Mouse (Mus musculus) thymus, adult 2 months (tissue): ENCODE data around the gene Eipr1. TPM values are rescaled to one million over a fixed set of nuclear protein-coding genes. Genes with fewer than 3 reads are reported as not detected.

ENCODE experiments used
- DNase-seq: peaks from one replicate; pipeline ENCODE4 v3.0.0; 2021
- H3K27ac ChIP-seq: fragments of 200-500 bp; 2 replicates; pipeline ENCODE4 v1.5.1; 2012; ENCODE audit warnings: low read length, control low read depth; ENCODE audit not compliant: control insufficient read depth, insufficient read depth
- H3K27me3 ChIP-seq: fragments of 200-500 bp; 2 replicates; pipeline ENCODE4 v1.6.1; 2012; ENCODE audit warnings: mild to moderate bottlenecking, low read length, moderate library complexity, mixed read lengths; ENCODE audit not compliant: control insufficient read depth, insufficient read depth
- H3K36me3 ChIP-seq: fragments of 200-500 bp; 2 replicates; pipeline ENCODE4 v1.6.1; 2012; ENCODE audit warnings: mild to moderate bottlenecking, low read length, moderate library complexity; ENCODE audit not compliant: control insufficient read depth, insufficient read depth
- H3K4me1 ChIP-seq: fragments of 200-500 bp; replicated peaks from 2 replicates; pipeline ENCODE4 v1.6.1; 2012; ENCODE audit warnings: low read length; ENCODE audit not compliant: control insufficient read depth, insufficient read depth
- H3K4me3 ChIP-seq: fragments of 200-500 bp; 2 replicates; pipeline ENCODE4 v1.5.1; 2012; ENCODE audit warnings: mild to moderate bottlenecking, low read length, control low read depth, moderate library complexity; ENCODE audit not compliant: control insufficient read depth, insufficient read depth
- CTCF ChIP-seq: fragments of 200-500 bp; IDR thresholded peaks from 2 replicates; pipeline ENCODE4 v1.5.1; 2012; ENCODE audit warnings: mild to moderate bottlenecking, control low read depth, low read length, moderate library complexity, borderline replicate concordance; ENCODE audit not compliant: control insufficient read depth, poor library complexity, insufficient read depth; ENCODE audit errors: extremely low read depth
- POLR2A ChIP-seq: fragments of 200-500 bp; IDR thresholded peaks from 2 replicates; pipeline ENCODE4 v1.6.1; 2012; ENCODE audit warnings: mild to moderate bottlenecking, low read length, control low read depth, moderate library complexity; ENCODE audit not compliant: control insufficient read depth, poor library complexity, insufficient read depth; ENCODE audit errors: extremely low read depth
- WGBS: fragments of 180-500 bp; shearing (Covaris S2); methylation state at CpG from one replicate; pipeline ENCODE4 v1.1.7; 2018; 5-methylcytosine and 5-hydroxymethylcytosine counted together
- polyA plus RNA-seq: library from polyadenylated mRNA; depleted of rRNA; stranded (reverse); fragments of >200 nt; gene quantifications from 2 replicates; pipeline ENCODE4 v1.2.3, GENCODE M21; 2012

Gene Eipr1
- polyA plus RNA-seq, 1 experiment: 66.8 TPM

DNA sequence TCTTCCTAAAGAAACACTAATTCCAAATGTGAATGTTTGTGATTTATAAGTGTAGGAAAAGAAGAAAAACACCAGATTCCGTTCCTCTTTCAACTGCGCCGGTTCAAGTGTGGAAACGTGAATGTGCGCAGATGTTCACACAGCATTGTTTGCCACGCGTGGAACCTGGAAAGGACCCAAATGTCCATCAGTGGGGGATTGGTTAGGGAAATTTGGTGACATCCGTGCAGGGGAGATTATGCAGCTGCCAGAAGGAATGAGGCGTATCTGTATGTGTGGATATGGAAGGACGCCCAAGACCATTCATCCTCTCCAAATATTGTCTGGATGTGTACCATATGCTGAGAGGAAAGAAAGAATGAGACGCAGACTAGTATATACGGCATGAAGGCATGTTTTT lies 111.7 kb downstream of the Eipr1 start:
- WGBS: 96% methylated on average over 12 of the region's 12 CpGs

DNA sequence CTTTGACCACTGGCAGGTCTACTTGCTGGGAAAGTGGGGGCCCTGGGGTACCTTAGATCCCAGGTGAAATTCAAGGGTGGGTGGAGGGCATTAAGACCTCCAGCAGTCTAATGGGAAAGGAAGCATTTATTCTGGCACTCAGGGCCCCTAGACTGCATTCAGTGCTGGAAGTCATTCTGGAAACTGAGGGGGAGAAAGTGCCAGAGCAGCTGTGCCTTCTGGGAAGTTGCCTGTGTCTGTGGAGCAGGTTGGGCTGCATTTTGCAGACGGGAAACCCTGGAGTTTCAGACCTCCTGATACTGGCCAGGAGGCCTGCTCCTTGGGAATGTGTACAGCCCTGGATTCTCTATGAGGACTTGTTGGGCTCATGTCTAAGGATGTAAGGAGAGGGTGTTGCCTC lies 114.5 kb downstream of the Eipr1 start:
- no peak for DNase-seq
- 0 out of 2 replicates have a peak, but pooled peaks cover 5% of the 10 kb centered on the region for H3K36me3 ChIP-seq
- H3K4me1 ChIP-seq: no peaks in the 10 kb centered on the region
- no peak overlapping the region for H3K4me3 ChIP-seq
- TF ChIP-seq POLR2A (no peak), CTCF (no peak)
- H3K27me3 ChIP-seq: no peaks in the 10 kb centered on the region
- 100% methylated on average over 1 of the region's 1 CpGs for WGBS
- no peak overlapping the region for H3K27ac ChIP-seq

More for the DNA sequence above, 111.7 kb downstream of the Eipr1 start:
- H3K36me3 ChIP-seq: 0 out of 2 replicates have a peak, but pooled peaks cover 5% of the 10 kb centered on the region
- no peaks in the 10 kb centered on the region for H3K27me3 ChIP-seq
- no peak for DNase-seq
- H3K4me1 ChIP-seq: no peaks in the 10 kb centered on the region
- no peak overlapping the region for H3K4me3 ChIP-seq
- no peak overlapping the region for H3K27ac ChIP-seq
- TF ChIP-seq POLR2A: no peak
- TF ChIP-seq CTCF: no peak

DNA sequence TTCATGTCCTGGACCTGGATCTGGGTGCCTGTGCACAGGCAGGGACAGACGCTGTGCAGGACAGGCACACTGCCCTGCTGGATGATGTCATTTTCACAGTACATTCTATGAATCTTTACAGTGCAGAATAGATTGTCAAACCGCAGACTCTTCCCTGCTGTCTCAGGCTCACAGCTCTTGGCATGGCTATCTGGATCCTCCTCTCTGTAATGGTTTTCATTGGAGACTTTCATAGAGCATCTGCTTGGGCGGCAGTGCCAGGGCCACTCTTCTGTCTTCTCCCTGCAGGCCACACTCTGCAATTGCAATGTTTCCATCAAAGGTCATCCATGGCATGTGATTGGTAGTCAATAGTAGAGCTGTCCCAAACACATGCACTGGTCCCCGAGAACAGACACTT lies 117.2 kb downstream of the Eipr1 start:
- DNase-seq: no peak
- Histone ChIP-seq H3K27ac (no peak overlapping the region), H3K27me3 (no peaks in the 10 kb centered on the region), H3K36me3 (0 out of 2 replicates have a peak, but pooled peaks cover 5% of the 10 kb centered on the region), H3K4me3 (no peak overlapping the region), H3K4me1 (no peaks in the 10 kb centered on the region)
- WGBS: 97% methylated on average over 4 of the region's 4 CpGs
- TF ChIP-seq CTCF: no peak
- no peak for TF ChIP-seq POLR2A

DNA sequence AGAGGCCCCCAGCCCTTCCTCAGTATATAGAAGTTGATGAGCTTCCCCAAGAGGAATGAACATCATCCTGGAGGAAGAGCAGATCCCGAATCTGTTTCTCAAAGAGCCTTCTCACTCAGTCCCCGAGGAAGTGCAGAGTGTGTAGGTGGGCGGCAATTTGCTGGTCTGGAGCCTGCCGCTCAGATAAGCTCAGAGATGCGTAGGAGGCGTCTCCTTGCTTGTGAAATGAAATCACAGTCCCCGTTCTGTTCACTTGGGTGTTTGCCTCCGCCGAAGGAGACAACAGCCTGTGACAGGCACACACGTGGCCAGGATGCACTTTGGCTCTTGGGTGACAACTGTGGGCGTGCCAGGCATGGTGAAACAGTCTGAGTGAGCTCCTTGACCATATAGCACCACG lies 120.7 kb downstream of the Eipr1 start:
- Histone ChIP-seq H3K4me3 (no peak overlapping the region), H3K4me1 (no peaks in the 10 kb centered on the region), H3K27me3 (no peaks in the 10 kb centered on the region), H3K36me3 (no peaks in the 10 kb centered on the region), H3K27ac (no peak overlapping the region)
- TF ChIP-seq CTCF: no peak
- no peak for TF ChIP-seq POLR2A
- 89% methylated on average over 12 of the region's 12 CpGs for WGBS
- no peak for DNase-seq

DNA sequence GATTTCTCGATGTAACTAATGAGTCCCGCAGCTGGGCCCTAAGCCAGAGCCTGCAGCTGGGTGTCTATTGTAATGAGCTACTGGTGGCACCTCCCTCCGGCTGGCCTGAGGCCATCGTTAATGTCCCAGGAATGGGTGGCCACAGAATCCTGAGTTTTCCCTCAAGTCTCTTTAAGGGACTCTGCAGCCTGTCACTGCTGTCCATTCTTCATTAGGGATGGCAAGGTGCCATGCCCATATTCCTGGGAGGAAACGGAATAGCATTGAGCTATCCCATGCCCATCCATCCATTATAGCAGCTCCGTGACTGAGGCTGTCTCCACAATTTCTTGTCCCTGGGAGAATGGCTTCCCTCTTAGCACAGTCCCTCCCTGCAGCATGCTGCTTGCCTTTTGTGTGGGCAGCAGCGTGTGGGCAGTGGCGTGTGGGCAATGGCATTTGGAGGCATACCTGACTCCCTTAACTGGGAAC lies 123.2 kb downstream of the Eipr1 start:
- 86% methylated on average over 8 of the region's 8 CpGs for WGBS
- no peak overlapping the region for H3K4me3 ChIP-seq
- no peaks in the 10 kb centered on the region for H3K27me3 ChIP-seq
- no peak for DNase-seq
- no peaks in the 10 kb centered on the region for H3K36me3 ChIP-seq
- no peak for TF ChIP-seq POLR2A
- no peak for TF ChIP-seq CTCF
- no peaks in the 10 kb centered on the region for H3K4me1 ChIP-seq
- H3K27ac ChIP-seq: no peak overlapping the region

DNA sequence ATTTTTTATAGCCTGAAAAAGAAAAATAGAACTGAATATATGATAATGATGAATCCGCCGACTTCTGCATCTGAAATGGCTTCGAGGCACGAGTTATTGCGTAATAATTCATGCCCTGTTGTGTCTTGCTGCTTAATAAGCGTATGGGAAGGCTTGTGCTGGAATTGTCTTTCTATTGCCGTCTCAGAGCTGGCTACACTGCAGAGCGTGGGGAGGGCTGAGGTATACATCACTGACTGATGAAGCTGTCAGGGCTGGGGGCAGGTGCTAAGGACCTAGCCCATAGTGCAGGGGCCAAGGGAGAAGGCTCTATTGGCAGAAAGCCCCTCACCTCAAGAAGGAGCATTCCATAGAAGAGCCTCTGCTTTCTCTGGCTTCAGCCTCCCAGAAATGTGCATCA lies 123.9 kb downstream of the Eipr1 start:
- H3K27ac ChIP-seq: no peak overlapping the region
- TF ChIP-seq POLR2A (no peak), CTCF (no peak)
- H3K4me1 ChIP-seq: no peaks in the 10 kb centered on the region
- H3K36me3 ChIP-seq: no peaks in the 10 kb centered on the region
- WGBS: 91% methylated on average over 8 of the region's 8 CpGs
- no peaks in the 10 kb centered on the region for H3K27me3 ChIP-seq
- H3K4me3 ChIP-seq: no peak overlapping the region
- no peak for DNase-seq

DNA sequence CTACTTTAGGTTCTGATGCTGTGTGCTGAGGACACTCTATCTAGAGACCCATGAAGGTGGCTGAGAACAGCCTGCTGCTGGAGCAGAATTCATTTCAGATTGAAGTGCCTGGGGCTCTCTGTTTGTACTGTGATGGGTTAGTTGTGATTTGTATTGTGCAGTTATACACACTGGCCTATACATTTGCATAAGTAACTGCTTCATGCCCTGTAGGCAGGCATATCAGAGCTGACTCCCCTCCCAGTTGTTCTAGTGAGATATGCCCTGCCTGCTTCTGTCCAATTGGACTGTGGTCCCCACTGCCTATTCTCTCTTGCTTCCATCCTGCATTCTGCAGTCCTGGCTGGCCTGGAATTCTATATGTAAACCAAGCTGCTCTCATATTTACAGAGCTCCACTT lies 128.9 kb downstream of the Eipr1 start:
- no peak overlapping the region for H3K4me3 ChIP-seq
- no peak overlapping the region for H3K27ac ChIP-seq
- TF ChIP-seq POLR2A: no peak
- TF ChIP-seq CTCF: no peak
- no peaks in the 10 kb centered on the region for H3K36me3 ChIP-seq
- no peaks in the 10 kb centered on the region for H3K27me3 ChIP-seq
- no peak for DNase-seq
- H3K4me1 ChIP-seq: no peaks in the 10 kb centered on the region

DNA sequence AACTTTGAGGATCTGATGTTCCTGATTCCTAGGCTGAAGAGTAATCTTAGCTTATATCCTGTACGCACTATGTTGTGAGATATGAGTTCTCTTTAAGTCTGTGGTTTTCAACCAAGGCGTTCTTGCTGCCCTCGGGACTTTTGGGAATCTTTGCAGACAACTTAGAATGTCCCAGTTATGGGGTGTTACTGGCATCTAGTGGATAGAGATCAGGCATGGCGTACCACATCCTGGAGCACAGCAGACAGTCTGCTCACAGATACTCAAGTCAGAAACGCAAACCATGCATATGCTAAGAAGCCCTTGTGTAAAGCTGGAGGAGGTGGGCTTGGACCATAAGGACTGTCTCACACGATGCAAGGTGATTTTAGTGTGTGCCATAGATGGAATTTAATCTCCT lies 136.1 kb downstream of the Eipr1 start:
- 87% methylated on average over 6 of the region's 6 CpGs for WGBS
- H3K27ac ChIP-seq: no peak overlapping the region
- TF ChIP-seq POLR2A (no peak), CTCF (no peak)

More for the DNA sequence above, 136.1 kb downstream of the Eipr1 start:
- H3K27me3 ChIP-seq: no peaks in the 10 kb centered on the region
- H3K4me3 ChIP-seq: no peak overlapping the region
- no peaks in the 10 kb centered on the region for H3K36me3 ChIP-seq
- H3K4me1 ChIP-seq: no peaks in the 10 kb centered on the region
- DNase-seq: no peak
